Mouse (Mus musculus) G1E (cell line): ENCODE results near the gene Ankrd45. TPM values are rescaled to one million over a fixed set of nuclear protein-coding genes. Genes with fewer than 3 reads are reported as not detected.
A peak's percentile ranks its signal among the peaks of the same experiment; 100 is the strongest.
"Not testable (repeated sequence)": the region's sequence is repeated elsewhere in the genome, so short reads cannot be mapped to it uniquely, and the experiment has no call there.

Experiments
- ATAC-seq: 2 replicates; pipeline ENCODE4 v1.8.0; 2016; ENCODE audit warnings: mild to moderate bottlenecking; ENCODE audit not compliant: insufficient number of reproducible peaks, poor library complexity, low FRiP score, severe bottlenecking; ENCODE audit errors: extremely low read depth
- DNase-seq: peaks from one replicate; pipeline ENCODE4 v3.0.0; 2012; ENCODE audit warnings: low spot score
- H3K27me3 ChIP-seq: 2 replicates; pipeline ENCODE4 v1.6.1; 2012; ENCODE audit warnings: mild to moderate bottlenecking, low read length, inconsistent platforms; ENCODE audit not compliant: insufficient read depth
- H3K36me3 ChIP-seq: replicated peaks from 2 replicates; pipeline ENCODE3; 2012; ENCODE audit warnings: mild to moderate bottlenecking, inconsistent platforms
- H3K4me1 ChIP-seq: 2 replicates; pipeline ENCODE4 v1.6.1; 2012; ENCODE audit warnings: low read depth, low read length, inconsistent platforms, mixed read lengths; ENCODE audit not compliant: insufficient read depth
- H3K4me3 ChIP-seq: 2 replicates; pipeline ENCODE4 v1.5.1; 2012; ENCODE audit warnings: low read depth, mild to moderate bottlenecking, inconsistent platforms, low read length, moderate library complexity, mixed read lengths
- H3K9me3 ChIP-seq: replicated peaks from 2 replicates; pipeline ENCODE4 v1.6.1; 2012; ENCODE audit warnings: inconsistent platforms
- CTCF ChIP-seq: IDR thresholded peaks from 2 replicates; pipeline ENCODE4 v1.5.1; 2012; ENCODE audit warnings: low read depth, low read length, inconsistent platforms, mixed read lengths
- GATA1 ChIP-seq: IDR thresholded peaks from 2 replicates; pipeline ENCODE4 v1.6.1; 2012; ENCODE audit warnings: borderline replicate concordance, low read length, inconsistent platforms, mixed read lengths
- GATA2 ChIP-seq: IDR thresholded peaks from 2 replicates; pipeline ENCODE4 v1.6.1; 2012; ENCODE audit warnings: low read depth, low read length, inconsistent platforms, borderline replicate concordance
- POLR2AphosphoS5 ChIP-seq: IDR thresholded peaks from 2 replicates; pipeline ENCODE4 v1.6.1; 2012; ENCODE audit warnings: low read depth, low read length, inconsistent platforms; ENCODE audit not compliant: insufficient replicate concordance
- TAL1 ChIP-seq: conservative IDR thresholded peaks from 2 replicates; pipeline ENCODE4 v1.6.1; 2012; ENCODE audit warnings: low read depth, low read length, inconsistent platforms, mixed read lengths
- polyA plus RNA-seq: library from polyadenylated mRNA; stranded (reverse); fragments of >175 nt; gene quantifications from 2 replicates; pipeline ENCODE4 v1.2.3, GENCODE M21; 2012
- total RNA-seq, 2 experiments: library from RNA; stranded (forward) in 1 of 2; stranded (reverse) in 1 of 2; fragments of 200-1000 nt in 1 of 2; fragments of >200 nt in 1 of 2; fragmentation: Nextera tagmentation in 1 of 2; gene quantifications; 2 replicates each; pipeline ENCODE4 v1.2.3; 2014 to 2017

The Ankrd45 gene
- total and polyA plus RNA-seq, 3 experiments = 0.11 TPM; not detected in 2

GRCm38 (mm10) chr1:161126461-161126860, 16.0 kb upstream of the Ankrd45 start:
- no peak for ATAC-seq
- Histone ChIP-seq H3K4me3 (no peak overlapping the region), H3K27me3 (no peaks in the 10 kb centered on the region), H3K36me3 (peaks cover 42% of the 10 kb centered on the region), H3K4me1 (peaks cover 15% of the 10 kb centered on the region), H3K9me3 (no peaks in the 10 kb centered on the region)
- DNase-seq = no peak
- TF ChIP-seq POLR2AphosphoS5 = no peak
- TF ChIP-seq GATA2 = no peak
- no peak for TF ChIP-seq CTCF
- TF ChIP-seq TAL1 = no peak
- TF ChIP-seq GATA1 = no peak

DNA sequence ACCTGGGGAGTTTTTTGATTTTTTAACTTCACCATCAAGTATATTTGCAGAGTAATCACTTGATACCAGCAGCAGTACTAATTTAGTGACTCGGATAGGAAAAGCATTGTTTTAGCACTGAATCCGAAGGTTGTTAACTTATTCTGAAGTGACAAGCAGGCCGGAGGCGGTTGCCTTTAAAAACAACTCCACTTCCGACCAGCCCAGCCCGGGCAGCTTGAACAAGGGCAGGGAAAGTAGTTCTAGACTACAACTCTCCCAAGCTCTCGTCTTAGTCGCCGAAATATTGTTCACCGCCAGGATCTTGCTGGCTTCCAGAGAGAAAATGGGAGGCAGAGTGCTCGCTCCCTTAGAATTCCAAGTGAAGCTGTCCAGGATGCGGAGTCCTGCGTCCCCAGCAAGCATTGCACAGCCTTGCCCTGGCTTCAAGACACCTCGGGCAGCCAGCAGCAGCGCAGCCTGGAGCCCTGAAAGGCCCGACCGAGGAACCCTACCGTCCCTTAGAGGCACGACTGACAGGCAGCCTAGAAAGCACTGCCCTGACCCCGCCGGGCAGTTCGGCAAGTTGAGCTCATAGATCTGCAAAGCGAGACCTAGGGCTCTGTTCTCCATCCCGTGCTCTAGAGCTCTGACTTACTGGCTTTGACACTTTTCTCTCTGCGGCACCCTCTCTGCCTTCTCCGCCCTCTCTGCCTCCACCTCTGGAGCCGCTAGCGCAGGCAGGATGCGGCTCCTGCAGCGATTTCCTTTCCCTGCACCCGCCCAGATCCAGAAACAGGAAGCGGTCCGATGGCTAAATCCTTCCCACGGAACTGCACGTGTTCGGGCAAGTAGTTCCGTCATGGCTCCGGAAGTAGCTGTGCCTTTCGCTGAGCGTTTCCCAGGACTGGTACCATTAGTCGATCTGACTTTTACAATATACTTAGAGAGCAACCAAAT, 11.5 kb upstream of the Ankrd45 start, which contains the start of gene Klhl20:
Klhl20 (minus strand) TSS at position 786 of the 939 bp plus-strand sequence.
- peak; percentile 68 for DNase-seq
- peak; percentile 95 for ATAC-seq

DNA sequence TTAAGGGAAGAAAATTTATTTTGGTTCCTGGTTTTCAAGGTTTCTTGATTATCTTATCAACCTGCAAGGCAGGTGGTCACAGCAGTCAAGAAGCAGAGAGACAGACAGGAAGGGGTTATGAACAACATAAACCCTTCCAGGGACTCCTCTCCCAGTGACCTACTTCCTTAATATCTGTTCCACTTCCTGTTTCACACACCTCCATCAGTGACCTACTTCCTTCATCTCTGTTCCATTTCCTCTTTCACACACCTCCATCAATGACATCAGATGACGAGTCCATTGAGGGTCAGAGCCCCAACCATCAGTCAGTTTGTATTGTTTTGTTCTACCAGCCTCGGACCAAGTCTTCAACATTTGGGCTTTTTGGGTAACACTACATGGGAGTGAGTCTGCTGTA, 3.0 kb upstream of the Ankrd45 start:
- TF ChIP-seq GATA2 (no peak), CTCF (no peak), GATA1 (no peak), TAL1 (no peak), POLR2AphosphoS5 (no peak)
- peaks cover 13% of the 10 kb centered on the region; the same call in 1 of the 2 replicates for H3K4me1 ChIP-seq
- peaks cover 11% of the 10 kb centered on the region for H3K27me3 ChIP-seq
- no peaks in the 10 kb centered on the region for H3K36me3 ChIP-seq
- H3K9me3 ChIP-seq = no peaks in the 10 kb centered on the region
- ATAC-seq (no peak; the same call in 1 of the 2 replicates), DNase-seq (no peak)
- H3K4me3 ChIP-seq = no peak overlapping the region

More for the DNA sequence above, 11.5 kb upstream of the Ankrd45 start, which contains the start of gene Klhl20:
- no peak for TF ChIP-seq CTCF
- no peak for TF ChIP-seq GATA1
- TF ChIP-seq POLR2AphosphoS5 = no peak
- TF ChIP-seq GATA2 = no peak
- no peak for TF ChIP-seq TAL1
- peak within 1 kb of the TSS; percentile 91 for H3K4me3 ChIP-seq
- H3K4me1 ChIP-seq = peaks cover 18% of the 10 kb centered on the region
- peaks cover 22% of the 10 kb centered on the region for H3K36me3 ChIP-seq
- no peaks in the 10 kb centered on the region; the same call in 1 of the 2 replicates for H3K27me3 ChIP-seq
- no peaks in the 10 kb centered on the region for H3K9me3 ChIP-seq

DNA sequence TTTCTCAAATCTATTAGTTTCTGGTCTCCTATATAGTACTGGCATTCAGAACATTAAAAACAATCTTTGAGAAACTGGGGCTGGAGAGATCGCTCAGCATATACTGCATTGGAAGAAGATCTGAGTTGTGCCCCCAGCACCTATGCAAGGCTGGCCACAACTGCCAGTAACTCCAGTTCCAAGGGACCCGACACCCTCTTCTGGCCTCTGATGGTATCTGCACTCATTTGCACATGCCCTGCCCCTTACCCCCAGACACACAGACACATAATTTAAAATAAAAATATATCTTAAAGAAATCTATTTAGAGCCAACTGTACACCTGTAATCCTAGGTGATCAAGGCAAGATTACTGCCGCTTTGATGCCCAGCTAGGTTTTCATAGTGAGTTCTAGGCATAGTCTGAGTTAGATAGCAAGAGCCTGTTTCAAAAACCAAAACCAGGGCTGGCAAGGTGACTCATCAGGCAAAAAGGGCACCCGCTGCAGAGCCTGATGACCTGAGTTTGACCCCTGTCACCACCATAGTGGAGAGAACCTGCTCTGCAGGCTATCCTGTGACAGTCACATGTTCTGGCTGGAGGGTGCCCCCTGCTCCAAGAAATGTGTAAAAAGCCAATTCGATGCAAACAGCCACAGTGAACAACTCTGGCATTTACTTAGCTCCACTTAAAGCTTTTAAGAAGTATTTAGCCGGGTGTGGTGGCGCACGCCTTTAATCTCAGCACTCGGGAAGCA, 2.3 kb upstream of the Ankrd45 start:
- ATAC-seq = no peak
- H3K4me3 ChIP-seq = no peak overlapping the region

GRCm38 (mm10) chr1:161143216-161143615, 725 bp downstream of the Ankrd45 start:
- DNase-seq (no peak), ATAC-seq (no peak)
- Histone ChIP-seq H3K36me3 (no peaks in the 10 kb centered on the region), H3K9me3 (no peaks in the 10 kb centered on the region), H3K27me3 (peaks cover 12% of the 10 kb centered on the region), H3K4me3 (no peak overlapping the region), H3K4me1 (peaks cover 13% of the 10 kb centered on the region; the same call in 1 of the 2 replicates)
- TF ChIP-seq CTCF = no peak
- no peak for TF ChIP-seq TAL1
- TF ChIP-seq POLR2AphosphoS5 = no peak
- TF ChIP-seq GATA1 = no peak
- TF ChIP-seq GATA2 = no peak

More for the DNA sequence above, 2.3 kb upstream of the Ankrd45 start:
- no peak for TF ChIP-seq GATA2
- TF ChIP-seq POLR2AphosphoS5 = no peak
- no peak for TF ChIP-seq GATA1
- no peak for TF ChIP-seq TAL1
- no peak for TF ChIP-seq CTCF
- DNase-seq = no peak
- no peaks in the 10 kb centered on the region for H3K36me3 ChIP-seq
- no peaks in the 10 kb centered on the region for H3K9me3 ChIP-seq
- peaks cover 11% of the 10 kb centered on the region for H3K27me3 ChIP-seq
- H3K4me1 ChIP-seq = peaks cover 13% of the 10 kb centered on the region; the same call in 1 of the 2 replicates

GRCm38 (mm10) chr1:161145611-161146010, 3.1 kb downstream of the Ankrd45 start:
- H3K27me3 ChIP-seq = peaks cover 12% of the 10 kb centered on the region
- not testable (repeated sequence) for H3K36me3 ChIP-seq, ATAC-seq, H3K4me3 ChIP-seq, H3K9me3 ChIP-seq, DNase-seq, H3K4me1 ChIP-seq
